Mouse (Mus musculus): ENCODE measurements around the gene Sfxn4. TPM values are rescaled to one million over a fixed set of nuclear protein-coding genes. Genes with fewer than 3 reads are reported as not detected.

The Sfxn4 gene
- total RNA-seq, 2 experiments from 2014 or later: 1.6 to 1.9 TPM

DNA sequence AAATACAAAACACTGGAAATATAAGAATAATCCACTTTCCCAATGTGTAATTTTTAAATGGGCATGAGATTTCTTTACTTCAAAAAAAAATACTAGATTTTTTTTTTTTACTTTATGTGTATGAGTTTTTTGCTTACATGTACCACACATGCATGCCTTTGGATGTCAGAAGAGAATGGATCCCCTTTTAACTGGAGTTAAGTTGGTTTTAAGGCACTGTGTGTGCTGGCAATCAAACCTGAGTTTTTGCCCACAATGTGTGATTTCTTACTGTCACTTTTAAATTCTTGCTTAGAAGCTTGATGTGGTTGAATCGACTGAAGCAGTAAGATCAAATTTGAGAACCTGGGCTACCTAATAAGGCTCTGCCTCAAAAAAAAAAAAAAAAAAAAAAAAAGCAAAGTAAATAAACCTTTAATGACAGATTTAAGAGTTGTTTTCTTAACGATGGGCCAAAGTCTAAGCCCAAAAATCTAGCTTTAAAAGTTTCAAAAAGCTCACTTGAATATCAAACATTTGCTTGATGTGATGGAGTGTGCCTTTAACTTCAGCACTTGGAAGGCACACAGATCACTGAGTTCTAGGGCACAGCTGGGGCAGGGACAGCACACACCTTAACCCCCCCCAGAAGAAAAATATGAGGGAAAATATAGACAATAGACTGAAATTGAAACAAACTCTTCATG is 73.7 kb downstream of the Sfxn4 start:
- no peak for DNase-seq
- intact Hi-C loops (cut with DNase I; ENCODE audit: low total_unique reads): no loop called here

Other genes with a start within 250 kb of the Sfxn4 start
- under 1 TPM; 0.18 to 0.31 TPM for gene Nanos1, start 105.5 kb downstream of the Sfxn4 start, total RNA-seq (2021)
- 10 to 100 TPM; 84.4 to 88.4 TPM for gene Eif3a, start 70.8 kb downstream of the Sfxn4 start, total RNA-seq (2021)
- 10 to 100 TPM in 1 of 2 experiments, 1 to 10 TPM in 1; 8.3 to 11.3 TPM for gene Fam45a, start 49.9 kb downstream of the Sfxn4 start, total RNA-seq (2021)
- gene Prdx3, start 13.1 kb upstream of the Sfxn4 start, total RNA-seq (2021): 100 to 1,000 TPM; 163 to 192 TPM
- 1 to 10 TPM; 6.4 to 6.5 TPM for gene Grk5, start 28.3 kb upstream of the Sfxn4 start, total RNA-seq (2021)